Mouse (Mus musculus): ENCODE data around the gene Ube2o. TPM values are rescaled to one million over a fixed set of nuclear protein-coding genes. Genes with fewer than 3 reads are reported as not detected.
"Not testable (repeated sequence)": the region's sequence is repeated elsewhere in the genome, so short reads cannot be mapped to it uniquely, and the experiment has no call there.

Ube2o gene
- total RNA-seq, 2 experiments from 2014 or later: 29.1 to 33.8 TPM

- peak; percentile 66 for DNase-seq
Measured at GRCm38 (mm10) chr11:116615735-116616437, 34.6 kb upstream of the Ube2o start.

DNA sequence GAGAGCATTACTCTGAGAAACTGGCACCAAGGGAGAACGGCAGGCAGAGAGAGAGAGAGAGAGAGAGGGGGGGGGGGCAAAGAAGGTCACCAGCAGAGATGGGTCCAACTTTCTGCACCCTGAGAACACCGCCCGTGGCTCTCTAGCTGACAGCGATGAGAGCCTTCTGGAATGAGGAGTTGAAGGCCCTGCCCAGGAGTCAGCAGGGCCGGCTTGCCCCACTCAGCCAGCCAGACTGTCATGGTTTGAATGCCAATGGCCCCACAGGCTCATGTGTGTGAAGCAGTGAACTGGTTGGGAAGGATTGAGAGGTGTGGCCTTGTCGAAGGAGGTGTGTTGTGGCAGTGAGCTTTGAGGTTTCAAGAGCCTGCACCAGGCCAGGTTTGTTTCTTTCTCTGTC, 32.0 kb upstream of the Ube2o start:
- DNase-seq: no peak

DNA sequence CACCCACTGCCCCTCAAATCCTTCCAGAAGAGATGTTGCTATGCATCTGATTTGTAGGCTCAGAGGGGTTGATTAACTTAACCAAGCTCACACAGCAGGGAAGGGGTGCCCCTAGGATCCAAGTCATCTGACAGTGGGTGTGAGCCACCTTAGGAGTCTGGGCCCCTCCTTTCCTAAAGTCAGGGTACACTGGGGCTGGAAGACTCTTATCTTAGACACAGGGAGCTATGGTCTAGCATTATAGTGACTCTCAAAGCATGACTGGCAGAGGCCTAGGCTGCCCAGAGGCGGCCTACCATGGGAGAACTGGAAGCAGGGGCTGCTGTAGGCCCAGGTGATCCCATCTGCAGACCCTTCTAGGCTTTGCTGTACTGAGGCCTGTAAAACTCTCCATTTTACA, 31.3 kb upstream of the Ube2o start:
- DNase-seq: no peak

DNA sequence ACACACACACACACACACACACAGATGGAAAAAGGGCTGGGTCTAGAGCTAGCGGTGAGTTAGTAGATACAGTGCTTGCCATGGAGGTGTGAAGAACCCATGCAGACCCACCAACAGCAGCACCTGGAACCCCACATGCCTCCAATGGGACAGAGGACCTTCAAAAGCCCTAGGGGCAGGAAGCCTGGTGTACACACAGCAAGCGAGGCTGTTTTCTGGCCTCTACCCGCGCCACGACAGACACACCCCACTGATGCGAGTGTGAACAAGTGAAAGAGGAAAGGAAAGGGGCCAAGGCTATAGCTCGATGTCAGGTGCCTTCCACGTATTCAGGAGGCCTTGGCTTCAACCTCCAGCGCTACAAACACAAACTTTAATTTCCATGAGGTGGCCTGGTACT, 30.6 kb upstream of the Ube2o start:
- no peak for DNase-seq

DNA sequence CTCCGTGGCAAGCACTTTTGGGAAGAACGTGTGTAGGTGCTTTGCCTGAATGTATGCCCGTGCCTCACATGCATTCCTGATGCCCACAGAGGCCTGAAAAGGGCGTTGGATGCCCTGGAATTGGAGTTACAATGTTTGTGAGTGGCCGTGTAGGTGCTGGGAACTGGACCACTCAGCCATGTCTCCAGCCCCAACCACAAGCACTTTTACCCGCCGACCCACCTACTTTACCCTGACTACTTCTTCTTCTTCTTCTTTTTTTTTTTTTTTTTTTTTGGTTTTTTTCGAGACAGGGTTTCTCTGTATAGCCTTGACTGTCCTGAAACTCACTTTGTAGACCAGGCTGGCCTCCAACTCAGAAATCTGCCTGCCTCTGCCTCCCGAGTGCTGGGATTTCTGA, 29.9 kb upstream of the Ube2o start:
- DNase-seq: not testable (repeated sequence)

DNA sequence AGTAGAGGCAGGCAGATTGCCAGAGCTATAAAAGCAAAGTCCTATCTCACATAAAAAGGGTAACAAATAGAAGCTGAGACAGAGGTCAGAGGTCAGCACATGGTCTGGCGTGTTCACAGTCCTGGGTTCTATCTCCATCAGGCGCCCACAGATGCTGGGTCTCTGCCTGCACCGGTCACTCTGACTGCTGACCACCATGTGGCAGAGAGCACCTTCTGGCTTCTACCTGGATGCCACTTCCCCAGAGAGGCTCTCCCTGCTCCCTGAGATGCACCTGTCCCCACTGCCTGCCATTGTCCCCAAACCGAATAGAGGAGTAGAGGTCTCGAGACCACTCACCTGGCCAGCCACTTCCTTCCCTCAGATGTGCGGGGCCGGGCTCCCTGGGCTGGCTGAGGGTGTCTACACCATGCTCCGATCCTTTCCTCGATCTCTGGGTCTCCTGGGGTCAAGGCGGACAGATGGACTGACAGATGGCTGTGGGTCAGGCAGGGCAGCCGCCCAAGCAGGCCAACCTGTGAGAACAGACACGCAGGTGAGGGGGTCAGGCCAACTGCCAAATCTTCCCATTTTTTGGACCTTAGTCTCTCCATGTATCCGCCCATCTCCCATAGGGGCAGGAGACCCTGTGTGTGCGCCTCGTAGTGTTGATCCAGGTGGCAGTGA, 28.9 kb upstream of the Ube2o start:
- DNase-seq: no peak

DNA sequence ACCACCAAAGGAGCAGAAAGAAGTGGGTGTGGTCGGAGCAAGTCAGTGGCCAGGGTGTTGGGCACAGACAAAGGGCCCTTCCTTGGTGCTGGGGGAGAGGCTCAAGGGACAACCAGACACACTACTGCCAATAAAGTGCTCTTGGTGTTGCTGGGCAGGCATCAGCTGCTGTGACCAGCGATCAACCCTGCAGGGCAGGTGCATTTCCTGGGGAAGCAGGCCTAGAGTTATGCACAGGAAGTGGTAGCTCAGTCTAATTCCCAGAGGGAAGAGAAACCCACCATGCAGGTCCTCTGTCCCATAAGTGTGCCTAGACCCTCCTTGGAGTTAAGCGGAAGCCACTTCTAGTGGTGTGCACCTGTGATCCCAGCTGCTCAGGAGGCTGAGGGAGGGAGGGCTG, 26.5 kb upstream of the Ube2o start:
- DNase-seq: no peak

DNA sequence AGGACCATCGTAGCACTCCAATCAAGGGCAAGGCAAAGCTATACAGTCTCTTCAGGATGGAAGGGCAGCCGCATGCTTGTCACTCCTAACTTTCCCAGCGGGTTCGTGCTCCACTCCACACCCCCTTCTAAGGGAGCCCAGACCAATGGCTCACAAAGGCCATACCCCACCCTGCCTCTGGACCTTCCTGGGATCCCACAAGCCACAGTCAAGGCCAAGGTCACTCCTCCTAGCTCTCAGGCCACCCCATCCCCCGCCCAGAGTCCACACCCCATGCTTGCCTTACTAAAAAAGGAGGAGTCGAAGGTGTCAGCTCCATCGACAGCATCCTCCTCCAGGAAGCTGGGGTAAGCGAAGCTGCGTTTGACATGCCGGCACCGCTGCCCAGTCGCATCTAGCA, 22.9 kb upstream of the Ube2o start:
- DNase-seq: no peak

GRCm38 (mm10) chr11:116603339-116603738, 22.1 kb upstream of the Ube2o start:
- peak; percentile 65 for DNase-seq

DNA sequence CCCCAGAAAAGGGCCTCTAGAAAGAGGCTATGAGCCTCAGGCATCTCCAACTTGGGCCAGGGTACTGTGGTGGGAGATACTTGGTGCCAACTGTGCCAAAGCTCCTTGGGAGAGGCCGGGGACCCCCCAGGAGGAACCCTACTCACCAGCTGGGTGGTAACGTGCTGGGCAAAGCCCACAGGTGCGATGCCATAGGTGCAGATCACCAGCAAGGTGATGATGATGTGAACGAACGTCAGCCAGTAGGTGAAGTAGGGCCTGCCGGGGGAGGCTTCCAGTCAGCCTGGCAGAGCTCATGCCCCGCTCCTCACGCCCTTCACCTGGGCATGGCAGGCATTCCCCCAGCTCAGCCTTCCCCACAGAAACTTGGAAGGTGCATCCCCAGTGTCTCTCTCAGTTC, 20.8 kb upstream of the Ube2o start:
- no peak for DNase-seq

GRCm38 (mm10) chr11:116601166-116601565, 19.9 kb upstream of the Ube2o start:
- no peak for DNase-seq

DNA sequence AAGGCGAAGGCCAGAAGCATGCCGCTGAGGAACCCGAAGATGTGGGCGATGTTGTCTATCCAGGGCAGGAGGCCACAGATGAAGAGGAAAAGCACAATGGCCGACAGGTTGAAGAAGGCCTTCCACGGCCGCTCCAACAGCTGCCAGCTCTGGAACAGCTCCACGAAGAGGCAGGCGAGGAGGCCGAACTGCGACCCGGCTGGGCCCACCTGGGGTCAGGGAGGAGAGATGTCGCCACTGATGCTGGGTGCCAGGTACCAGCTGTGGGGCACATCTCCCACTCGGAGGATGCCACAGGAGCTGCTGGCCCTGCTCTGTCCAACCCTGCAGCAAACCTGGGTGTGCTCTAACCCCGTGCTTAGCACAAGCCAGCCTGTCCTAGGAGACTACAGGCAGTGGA, 18.0 kb upstream of the Ube2o start:
- no peak for DNase-seq

DNA sequence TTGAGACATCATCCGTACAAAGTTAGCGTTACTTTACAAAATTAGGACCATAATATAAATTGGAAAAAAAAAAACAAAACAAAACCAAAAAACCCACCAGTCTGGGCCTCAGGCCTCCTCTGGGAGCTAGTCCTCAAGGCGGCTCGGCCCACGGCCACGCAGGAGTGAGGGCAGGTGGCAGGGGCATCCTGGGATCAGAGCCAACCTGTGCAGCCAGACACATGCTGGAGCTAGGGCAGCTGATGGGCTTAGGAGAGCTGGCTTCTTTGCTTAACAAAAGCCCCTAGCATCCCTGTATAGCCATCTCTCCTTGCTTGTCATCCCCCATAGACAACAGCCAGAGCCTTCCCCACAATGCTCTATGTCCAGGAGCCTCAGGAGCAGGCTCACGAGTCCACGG, 16.9 kb upstream of the Ube2o start:
- DNase-seq: no peak

DNA sequence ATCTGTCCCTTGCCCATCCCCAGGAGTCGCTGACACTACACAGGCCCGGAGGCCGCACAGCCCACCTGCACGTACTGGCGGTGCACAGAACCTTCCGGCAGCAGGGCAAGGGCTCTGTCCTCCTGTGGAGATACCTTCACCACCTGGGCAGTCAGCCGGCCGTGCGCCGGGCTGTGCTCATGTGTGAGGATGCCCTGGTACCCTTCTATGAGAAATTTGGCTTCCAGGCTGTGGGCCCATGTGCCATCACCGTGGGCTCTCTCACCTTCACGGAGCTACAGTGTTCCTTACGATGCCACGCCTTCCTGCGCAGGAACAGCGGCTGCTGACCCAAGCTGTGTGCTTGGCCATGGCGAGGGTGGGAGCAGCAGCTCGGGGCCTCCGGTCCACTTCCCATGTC, 15.5 kb upstream of the Ube2o start:
- no peak for DNase-seq

DNA sequence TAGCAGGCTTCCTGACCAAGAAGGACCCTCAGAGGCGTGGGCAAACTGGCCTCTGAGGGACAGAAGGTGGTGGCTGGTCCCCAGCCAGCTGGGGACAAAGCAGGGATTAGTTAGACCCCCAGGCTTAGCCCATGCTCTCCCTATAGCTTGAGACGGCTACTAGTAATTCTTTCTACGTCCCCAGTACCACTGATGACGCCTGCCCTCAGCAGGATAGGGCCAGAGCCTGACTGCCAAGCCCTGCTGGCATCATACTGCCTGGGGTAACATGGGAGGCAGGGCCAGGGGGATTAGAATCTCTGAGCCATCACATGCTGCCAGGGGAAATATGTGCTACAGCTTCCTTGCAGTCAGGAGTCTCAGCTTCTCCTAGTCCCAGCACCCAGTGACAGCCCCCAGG, 12.1 kb upstream of the Ube2o start:
- DNase-seq: no peak

GRCm38 (mm10) chr11:116592428-116592827, 11.2 kb upstream of the Ube2o start:
- DNase-seq: peak; percentile 99

GRCm38 (mm10) chr11:116591621-116592020, 10.4 kb upstream of the Ube2o start:
- no peak for DNase-seq

DNA sequence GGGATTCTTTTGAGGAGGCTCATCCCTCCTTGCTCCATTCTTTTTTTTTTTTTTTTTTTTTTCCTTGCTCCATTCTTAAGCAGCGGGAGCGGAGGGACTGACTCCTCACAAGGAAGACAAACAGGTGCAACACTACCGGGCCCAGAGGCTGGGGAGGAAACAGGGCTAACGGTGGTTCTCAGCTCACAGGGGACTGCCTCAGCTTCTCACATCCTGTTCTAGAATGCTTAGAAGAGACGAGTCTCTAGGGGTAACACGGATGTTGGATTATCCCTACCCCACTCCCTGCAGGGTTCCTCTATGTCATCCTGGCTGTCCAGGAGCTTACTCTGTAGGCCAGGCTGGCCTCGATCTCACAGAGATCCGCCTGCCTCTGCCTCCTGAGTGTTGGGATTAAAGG, 8.3 kb upstream of the Ube2o start:
- no peak for DNase-seq

GRCm38 (mm10) chr11:116589020-116589531, 7.8 kb upstream of the Ube2o start:
- DNase-seq: no peak

- peak; percentile 82 for DNase-seq
Measured at GRCm38 (mm10) chr11:116586801-116587631, 5.8 kb upstream of the Ube2o start.

GRCm38 (mm10) chr11:116586310-116586709, 5.1 kb upstream of the Ube2o start, which contains the start of gene Aanat:
Gene Aanat (plus strand): TSS chr11:116586432.
- DNase-seq: no peak

GRCm38 (mm10) chr11:116585682-116586081, 4.4 kb upstream of the Ube2o start:
- no peak for DNase-seq

- peak; percentile 55 for DNase-seq
Measured at GRCm38 (mm10) chr11:116580711-116581375, 404 bp downstream of the Ube2o start.

Measured in heart, postnatal 4 days (tissue).